Mouse (Mus musculus): ENCODE results near the gene Gstp2. TPM values are rescaled to one million over a fixed set of nuclear protein-coding genes. Genes with fewer than 3 reads are reported as not detected.
"Not testable (repeated sequence)": the region's sequence is repeated elsewhere in the genome, so short reads cannot be mapped to it uniquely, and the experiment has no call there.

The Gstp2 gene
- polyA plus RNA-seq, 1 experiment, result 21.6 TPM

DNA sequence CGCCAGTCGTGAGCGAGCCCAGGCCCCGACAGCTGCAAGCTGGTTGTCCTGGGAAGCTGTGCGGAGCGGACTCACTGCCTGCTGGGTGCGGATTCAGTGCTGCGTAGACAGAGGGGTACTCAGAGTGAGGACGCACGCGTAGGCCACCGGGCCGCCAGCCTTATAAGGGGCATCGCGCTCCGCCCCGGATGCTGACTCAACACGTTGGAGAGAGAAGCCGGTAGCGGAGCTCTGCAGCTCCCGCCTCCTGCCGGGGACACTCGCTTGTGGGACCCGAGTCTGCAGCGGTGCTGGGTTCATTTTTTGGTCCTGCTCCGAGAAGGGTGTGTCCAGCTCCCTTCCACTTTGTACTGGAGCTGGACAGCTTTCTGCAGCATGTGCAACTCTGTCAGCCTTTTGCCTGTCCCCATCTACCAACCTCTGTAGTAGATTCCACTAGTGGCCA, 8.0 kb downstream of the Gstp2 start, which contains the start of gene Gstp1:
Gene Gstp1, minus strand, starts transcription at position 198 of the 445 bp plus-strand sequence.
- TF ChIP-seq POLR2A (IDR thresholded peaks at IDR 0.05; ENCODE audit: borderline replicate concordance, control insufficient read depth, low read depth, low read length) (peak; percentile 92), CTCF (IDR thresholded peaks at IDR 0.05; ENCODE audit: control insufficient read depth, insufficient read depth, low read length) (no peak)
- under 1% methylated on average over 26 of the region's 26 CpGs for WGBS
- H3K4me3 ChIP-seq (replicated peaks; ENCODE audit: control insufficient read depth, low read depth, low read length), result peak within 1 kb of the TSS; percentile 87
- no peaks in the 10 kb centered on the region; the same call in 1 of the 2 replicates for H3K4me1 ChIP-seq (ENCODE audit: control insufficient read depth, insufficient read depth, low read length)
- H3K27ac ChIP-seq (ENCODE audit: control insufficient read depth, insufficient read depth, low read depth, low read length, poor library complexity), result peak within 1 kb of the TSS; percentile 62

DNA sequence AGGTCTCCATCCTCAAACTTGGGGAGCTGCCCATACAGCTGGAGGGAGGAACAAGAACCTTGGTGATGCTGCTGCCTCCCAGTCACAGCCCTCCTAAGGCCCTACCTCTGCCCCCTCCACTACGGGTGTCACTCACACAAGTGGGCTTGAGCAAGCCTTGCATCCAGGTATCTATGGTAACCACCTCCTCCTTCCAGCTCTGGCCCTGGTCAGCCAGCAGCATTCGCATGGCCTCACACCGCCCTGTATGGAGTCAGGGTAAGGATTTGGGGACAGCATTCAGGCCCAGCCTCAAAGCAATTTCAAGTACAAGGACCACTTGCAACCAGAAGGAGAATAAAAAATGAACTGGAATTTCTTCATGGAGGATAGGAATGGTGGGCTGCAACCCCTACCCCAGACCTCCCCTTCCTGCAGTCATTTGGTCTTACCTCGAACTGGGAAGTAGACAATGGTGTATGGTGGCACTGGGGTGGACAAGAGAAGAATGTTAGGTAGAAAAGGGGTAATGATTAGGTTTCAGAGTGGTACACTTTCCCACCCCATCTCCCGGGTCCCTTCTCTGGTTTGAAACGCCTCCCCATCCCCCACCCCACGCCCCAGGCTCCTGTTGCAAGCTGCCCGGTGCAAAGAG, 8.6 kb downstream of the Gstp2 start:
- peak overlapping the region; percentile 87 for H3K4me3 ChIP-seq (replicated peaks; ENCODE audit: control insufficient read depth, low read depth, low read length)
- not testable (repeated sequence) for H3K4me1 ChIP-seq (ENCODE audit: control insufficient read depth, insufficient read depth, low read length)
- 26% methylated on average over 8 of the region's 8 CpGs for WGBS
- peak overlapping the region; percentile 62 for H3K27ac ChIP-seq (ENCODE audit: control insufficient read depth, insufficient read depth, low read depth, low read length, poor library complexity)

DNA sequence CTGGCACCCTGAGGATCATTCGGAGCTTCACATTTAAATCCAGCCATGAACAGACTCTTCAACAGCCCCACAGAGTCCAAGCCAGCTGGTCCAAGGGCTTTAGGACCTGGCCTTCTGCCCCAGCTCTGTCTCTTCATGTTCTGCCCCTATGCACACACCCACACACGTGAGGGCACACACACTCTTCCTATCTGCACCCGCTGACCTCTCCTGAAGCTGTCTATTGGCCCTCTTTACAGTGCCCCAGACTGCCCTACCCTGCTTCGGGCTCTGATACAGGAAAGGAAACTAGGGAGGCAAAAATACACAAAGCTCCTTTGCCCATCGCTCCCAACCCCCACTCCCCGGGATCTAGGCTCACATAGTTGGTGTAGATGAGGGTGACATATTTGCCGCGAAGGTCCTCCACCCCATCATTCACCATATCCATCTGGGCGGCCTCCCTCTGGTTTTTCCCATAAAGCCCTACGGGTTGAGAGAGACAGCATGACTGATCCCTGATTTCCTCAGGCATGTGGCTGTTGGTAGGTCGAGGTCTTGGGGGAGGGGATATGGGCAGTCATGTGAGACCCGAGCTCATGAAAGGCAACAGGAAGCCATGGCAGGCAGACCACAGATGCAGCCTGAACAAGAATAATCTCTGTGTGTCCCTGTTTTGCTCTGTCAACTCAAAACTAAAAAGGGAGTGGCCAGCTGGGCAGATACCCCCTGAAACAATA, 9.3 kb downstream of the Gstp2 start:
- no peak for TF ChIP-seq POLR2A (IDR thresholded peaks at IDR 0.05; ENCODE audit: borderline replicate concordance, control insufficient read depth, low read depth, low read length)
- no peak for TF ChIP-seq CTCF (IDR thresholded peaks at IDR 0.05; ENCODE audit: control insufficient read depth, insufficient read depth, low read length)
- H3K27ac ChIP-seq (ENCODE audit: control insufficient read depth, insufficient read depth, low read depth, low read length, poor library complexity), result no peak overlapping the region
- 67% methylated on average over 12 of the region's 12 CpGs for WGBS

DNA sequence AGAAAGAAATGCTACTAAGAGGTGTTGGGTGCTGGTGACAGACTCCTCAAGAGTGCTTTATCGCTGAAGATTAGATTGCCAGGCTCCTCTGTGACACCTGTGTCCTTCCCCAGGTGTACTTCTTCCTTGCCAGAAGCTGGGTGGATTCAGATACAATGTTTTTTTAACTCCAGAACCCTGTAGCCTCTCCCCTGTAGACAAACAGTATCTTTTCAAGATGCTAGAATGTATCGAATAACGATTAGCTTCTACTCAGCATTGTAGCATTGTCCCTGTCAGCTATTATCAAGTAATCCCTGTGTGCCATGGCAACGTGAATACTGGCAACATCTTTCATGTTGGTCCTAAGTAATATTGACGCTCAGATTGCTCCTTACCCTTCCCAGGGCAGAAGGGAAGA, 12.1 kb downstream of the Gstp2 start:
- Histone ChIP-seq H3K4me3 (replicated peaks; ENCODE audit: control insufficient read depth, low read depth, low read length) (no peak overlapping the region), H3K4me1 (ENCODE audit: control insufficient read depth, insufficient read depth, low read length) (no peaks in the 10 kb centered on the region; the same call in 1 of the 2 replicates), H3K27ac (ENCODE audit: control insufficient read depth, insufficient read depth, low read depth, low read length, poor library complexity) (no peak overlapping the region)
- TF ChIP-seq POLR2A (IDR thresholded peaks at IDR 0.05; ENCODE audit: borderline replicate concordance, control insufficient read depth, low read depth, low read length) (no peak), CTCF (IDR thresholded peaks at IDR 0.05; ENCODE audit: control insufficient read depth, insufficient read depth, low read length) (no peak)
- 81% methylated on average over 5 of the region's 5 CpGs for WGBS

More for the DNA sequence above, 9.3 kb downstream of the Gstp2 start:
- no peak overlapping the region for H3K4me3 ChIP-seq (replicated peaks; ENCODE audit: control insufficient read depth, low read depth, low read length)
- no peaks in the 10 kb centered on the region; the same call in 1 of the 2 replicates for H3K4me1 ChIP-seq (ENCODE audit: control insufficient read depth, insufficient read depth, low read length)

DNA sequence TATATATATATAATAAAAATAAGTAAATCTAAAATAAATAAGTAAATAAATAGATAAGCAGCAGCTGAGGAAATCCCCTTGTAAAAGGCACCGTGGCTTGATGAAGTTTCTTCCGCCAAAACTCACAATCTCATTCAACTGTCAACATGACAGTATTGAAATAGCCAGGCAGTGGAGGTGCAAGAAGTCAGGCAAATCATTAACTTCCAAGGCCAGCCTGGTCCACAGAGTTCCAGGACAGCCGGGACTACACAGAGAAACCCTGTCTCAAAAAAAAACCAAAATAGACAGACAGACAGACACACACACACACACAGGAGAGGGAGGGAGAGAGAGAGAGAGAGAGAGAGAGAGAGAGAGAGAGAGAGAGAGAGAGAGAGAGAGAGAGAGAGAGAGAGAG, 12.5 kb downstream of the Gstp2 start:
- H3K4me1 ChIP-seq (ENCODE audit: control insufficient read depth, insufficient read depth, low read length), result no peaks in the 10 kb centered on the region; the same call in 1 of the 2 replicates
- 74% methylated on average over 3 of the region's 3 CpGs for WGBS
- H3K27ac ChIP-seq (ENCODE audit: control insufficient read depth, insufficient read depth, low read depth, low read length, poor library complexity), result no peak overlapping the region
- no peak overlapping the region for H3K4me3 ChIP-seq (replicated peaks; ENCODE audit: control insufficient read depth, low read depth, low read length)
- TF ChIP-seq POLR2A (IDR thresholded peaks at IDR 0.05; ENCODE audit: borderline replicate concordance, control insufficient read depth, low read depth, low read length) (no peak), CTCF (IDR thresholded peaks at IDR 0.05; ENCODE audit: control insufficient read depth, insufficient read depth, low read length) (no peak)

DNA sequence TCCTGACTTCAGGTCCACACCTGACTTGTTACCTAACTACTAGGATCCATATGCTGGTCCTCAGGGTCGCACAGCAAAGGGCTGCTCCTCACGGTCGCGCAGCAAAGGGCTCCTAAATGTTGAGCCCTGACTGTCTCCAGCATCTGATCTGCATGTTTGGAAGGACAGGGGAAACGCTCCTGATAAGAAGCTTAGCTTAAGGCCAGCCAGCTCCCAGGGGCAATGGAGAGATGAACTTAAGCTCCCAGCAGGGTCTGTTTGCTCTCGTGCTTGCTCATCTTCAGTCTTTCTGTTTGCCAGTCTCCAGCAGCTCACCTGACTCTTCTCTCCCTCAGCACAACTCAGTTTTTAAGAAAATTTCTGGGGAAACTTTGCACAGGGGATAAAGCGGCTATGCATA, 13.2 kb downstream of the Gstp2 start:
- no peak overlapping the region for H3K4me3 ChIP-seq (replicated peaks; ENCODE audit: control insufficient read depth, low read depth, low read length)
- no peak overlapping the region for H3K27ac ChIP-seq (ENCODE audit: control insufficient read depth, insufficient read depth, low read depth, low read length, poor library complexity)
- TF ChIP-seq CTCF (IDR thresholded peaks at IDR 0.05; ENCODE audit: control insufficient read depth, insufficient read depth, low read length) (no peak), POLR2A (IDR thresholded peaks at IDR 0.05; ENCODE audit: borderline replicate concordance, control insufficient read depth, low read depth, low read length) (no peak)
- 79% methylated on average over 7 of the region's 7 CpGs for WGBS
- H3K4me1 ChIP-seq (ENCODE audit: control insufficient read depth, insufficient read depth, low read length), result no peaks in the 10 kb centered on the region; the same call in 1 of the 2 replicates

DNA sequence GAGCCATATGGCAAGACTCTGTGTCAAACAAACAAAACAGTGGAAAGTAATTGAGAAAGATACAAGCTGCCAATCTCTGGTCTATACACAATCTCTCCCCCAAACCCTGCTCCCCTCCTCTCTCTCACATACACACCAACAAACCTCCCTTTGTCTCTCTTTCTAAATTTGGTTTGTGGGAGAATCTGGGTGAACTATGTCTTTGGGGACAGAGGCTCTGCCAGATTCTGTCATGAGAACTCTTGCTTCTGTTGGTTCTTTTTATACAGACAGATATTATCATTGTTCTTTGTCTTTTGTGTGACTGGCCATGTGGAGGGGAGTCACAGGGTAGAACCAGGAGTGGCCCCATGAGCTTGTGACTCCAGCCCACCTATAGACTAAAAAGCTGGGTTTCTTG, 18.2 kb downstream of the Gstp2 start:
- Histone ChIP-seq H3K4me1 (ENCODE audit: control insufficient read depth, insufficient read depth, low read length) (no peaks in the 10 kb centered on the region), H3K27ac (ENCODE audit: control insufficient read depth, insufficient read depth, low read depth, low read length, poor library complexity) (no peak overlapping the region), H3K4me3 (replicated peaks; ENCODE audit: control insufficient read depth, low read depth, low read length) (no peak overlapping the region)
- TF ChIP-seq CTCF (IDR thresholded peaks at IDR 0.05; ENCODE audit: control insufficient read depth, insufficient read depth, low read length) (no peak), POLR2A (IDR thresholded peaks at IDR 0.05; ENCODE audit: borderline replicate concordance, control insufficient read depth, low read depth, low read length) (no peak)

DNA sequence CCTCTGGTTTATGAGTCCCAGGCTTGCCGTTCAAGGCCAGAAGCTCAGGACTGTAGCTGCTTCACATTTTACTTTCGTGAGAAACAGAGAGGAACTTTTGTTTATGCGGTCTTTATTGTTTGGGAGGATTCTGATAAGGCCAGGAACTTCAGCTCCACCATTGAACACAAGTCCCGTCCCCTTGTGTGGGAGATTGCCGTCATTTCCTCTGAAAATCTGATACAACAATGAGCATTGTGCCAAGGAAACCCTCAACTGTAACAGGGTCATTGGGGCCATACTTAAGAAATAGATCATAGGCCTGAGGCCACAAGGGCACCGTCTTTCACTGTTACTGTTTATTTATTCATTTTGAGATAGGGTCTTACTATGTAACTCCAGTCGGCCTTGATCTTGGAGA, 22.6 kb downstream of the Gstp2 start:
- H3K4me3 ChIP-seq (replicated peaks; ENCODE audit: control insufficient read depth, low read depth, low read length), result no peak overlapping the region
- no peaks in the 10 kb centered on the region; the same call in 1 of the 2 replicates for H3K4me1 ChIP-seq (ENCODE audit: control insufficient read depth, insufficient read depth, low read length)
- 75% methylated on average over 7 of the region's 7 CpGs for WGBS
- H3K27ac ChIP-seq (ENCODE audit: control insufficient read depth, insufficient read depth, low read depth, low read length, poor library complexity), result no peak overlapping the region
- TF ChIP-seq POLR2A (IDR thresholded peaks at IDR 0.05; ENCODE audit: borderline replicate concordance, control insufficient read depth, low read depth, low read length) (no peak), CTCF (IDR thresholded peaks at IDR 0.05; ENCODE audit: control insufficient read depth, insufficient read depth, low read length) (no peak)
